Mouse (Mus musculus) lung, adult 2 months (tissue): ENCODE data around the gene Ntn1. TPM values are rescaled to one million over a fixed set of nuclear protein-coding genes. Genes with fewer than 3 reads are reported as not detected.

Experiments used
- DNase-seq: peaks from one replicate; pipeline ENCODE4 v3.0.0; 2022
- H3K4me1 ChIP-seq: fragments of 200-500 bp; 2 replicates; pipeline ENCODE4 v1.6.1; 2011; ENCODE audit warnings: low read length; ENCODE audit not compliant: control insufficient read depth, insufficient read depth
- H3K4me3 ChIP-seq: fragments of 200-500 bp; replicated peaks from 2 replicates; pipeline ENCODE3; 2011; ENCODE audit warnings: low read depth, mild to moderate bottlenecking, control low read depth, low read length; ENCODE audit errors: extremely low read depth
- CTCF ChIP-seq: fragments of 200-500 bp; IDR thresholded peaks from 2 replicates; pipeline ENCODE4 v1.5.1; 2011; ENCODE audit warnings: mild to moderate bottlenecking, low read length, control low read depth; ENCODE audit not compliant: insufficient read depth
- POLR2A ChIP-seq: fragments of 200-500 bp; IDR thresholded peaks from 2 replicates; pipeline ENCODE4 v1.6.1; 2011; ENCODE audit warnings: low read depth, mild to moderate bottlenecking, control low read depth, low read length, borderline replicate concordance; ENCODE audit errors: extremely low read depth
- whole genome bisulfite sequencing: fragments of 180-500 bp; shearing (Covaris S2); methylation state at CpG from one replicate; pipeline ENCODE4 v1.1.7; 2018; 5-methylcytosine and 5-hydroxymethylcytosine counted together
- polyA plus RNA-seq: library from polyadenylated mRNA; depleted of rRNA; stranded (reverse); fragments of >200 nt; gene quantifications from 2 replicates; pipeline ENCODE4 v1.2.3, GENCODE M21; 2012

Ntn1 gene
- polyA plus RNA-seq, 1 experiment = 58.8 TPM

DNA sequence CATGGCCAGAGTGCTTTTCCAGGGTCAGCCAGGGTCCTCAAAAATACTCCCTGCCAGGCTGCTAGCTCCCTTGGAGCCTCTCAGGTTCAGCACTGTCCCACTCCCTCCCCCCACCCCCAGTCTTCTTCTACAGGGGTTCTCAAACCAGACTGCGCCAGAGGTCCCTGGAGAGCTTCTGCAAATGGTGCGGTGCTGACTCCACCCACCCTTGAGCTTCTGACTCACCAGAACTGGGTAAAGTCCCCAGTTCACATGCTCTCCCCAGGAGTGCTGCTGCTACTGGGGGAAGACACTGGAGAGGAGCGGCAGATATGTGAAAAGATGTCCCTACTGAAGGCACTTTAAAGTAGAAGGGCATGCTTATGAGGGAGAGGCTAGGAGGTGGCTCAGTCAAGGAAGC lies 186.7 kb downstream of the Ntn1 start:
- TF ChIP-seq CTCF = no peak
- TF ChIP-seq POLR2A = no peak
- Histone ChIP-seq H3K4me3 (no peak overlapping the region), H3K4me1 (peaks cover 5% of the 10 kb centered on the region; the same call in 1 of the 2 replicates)
- 58% methylated on average over 3 of the region's 3 CpGs for WGBS
- no peak for DNase-seq

DNA sequence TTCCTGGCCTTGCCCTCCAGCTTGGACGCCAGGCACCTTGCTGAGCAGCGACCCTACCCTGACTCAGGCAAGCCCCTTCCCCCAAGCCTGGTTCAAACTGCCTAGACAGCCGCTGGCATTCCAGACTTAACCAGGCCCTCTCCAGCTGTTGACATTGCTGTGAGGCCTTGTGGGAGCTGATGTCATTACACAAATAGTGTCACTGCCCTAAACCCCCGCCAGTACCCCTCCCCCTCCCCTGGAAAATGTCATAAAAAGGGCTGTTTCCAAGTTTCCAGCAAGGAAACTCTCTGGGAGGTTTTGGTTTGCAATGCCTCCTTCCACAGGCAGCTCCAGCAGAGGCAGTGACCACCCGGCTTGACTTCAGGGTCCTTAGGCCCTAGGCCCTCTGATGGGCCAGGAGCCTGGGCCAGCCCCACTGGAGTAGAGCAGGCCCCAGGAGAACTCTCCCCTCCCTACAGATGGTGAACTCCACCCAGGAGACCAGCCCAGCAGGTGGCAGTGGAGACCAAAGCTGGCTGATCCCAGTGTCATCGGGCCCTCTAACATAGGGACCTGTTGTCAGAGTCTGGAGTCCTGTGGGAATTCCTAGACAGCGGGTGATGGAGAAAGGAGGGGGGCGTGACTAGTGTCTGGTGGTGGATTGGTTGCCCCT lies 188.6 kb downstream of the Ntn1 start:
- H3K4me3 ChIP-seq = no peak overlapping the region
- H3K4me1 ChIP-seq = peaks cover 5% of the 10 kb centered on the region
- TF ChIP-seq POLR2A (no peak), CTCF (peak; percentile 59)
- DNase-seq = no peak
- 41% methylated on average over 8 of the region's 8 CpGs for WGBS

DNA sequence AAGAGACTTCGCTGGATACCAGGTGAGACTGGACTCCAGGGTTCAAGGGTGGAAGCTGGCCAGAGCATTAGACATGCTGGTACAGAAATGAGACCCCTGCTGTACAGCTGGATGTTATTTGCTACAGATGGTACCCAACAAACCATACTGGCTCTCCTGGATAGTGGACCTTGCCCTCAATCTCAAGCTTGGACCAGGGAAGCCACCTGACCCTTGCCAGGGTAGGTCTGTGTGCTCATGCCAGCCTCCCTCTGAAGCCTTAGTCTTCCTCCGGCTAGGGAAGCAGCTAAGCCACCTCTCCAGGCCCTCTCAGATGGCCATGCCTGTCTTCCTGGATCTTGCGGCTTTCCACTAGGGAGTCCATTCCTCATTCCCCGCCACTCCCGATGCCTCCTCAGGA lies 189.9 kb downstream of the Ntn1 start:
- H3K4me3 ChIP-seq = no peak overlapping the region
- no peak for TF ChIP-seq POLR2A
- TF ChIP-seq CTCF = no peak
- DNase-seq = no peak
- WGBS = 97% methylated on average over 5 of the region's 5 CpGs
- peaks cover 7% of the 10 kb centered on the region for H3K4me1 ChIP-seq

DNA sequence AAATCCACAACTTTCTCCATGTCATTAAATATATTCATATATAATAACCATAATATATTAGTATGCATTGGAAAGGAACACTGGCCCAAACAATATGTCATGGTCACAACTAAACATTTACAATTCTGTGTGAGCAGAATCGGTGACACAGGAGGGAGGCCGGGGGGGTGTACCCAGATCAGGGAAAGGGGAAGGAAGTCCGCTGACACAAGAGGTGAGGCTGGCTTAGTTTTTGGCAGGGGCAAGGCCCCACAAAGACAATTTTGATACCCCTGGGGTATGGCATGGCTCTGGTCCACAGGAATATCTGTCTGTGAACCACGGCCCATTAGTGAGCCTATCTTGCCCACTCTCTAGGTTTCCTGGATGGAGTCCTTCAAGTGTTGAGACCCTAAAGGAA lies 191.1 kb downstream of the Ntn1 start:
- TF ChIP-seq POLR2A (no peak), CTCF (no peak)
- H3K4me3 ChIP-seq = no peak overlapping the region
- WGBS = 65% methylated on average over 4 of the region's 4 CpGs
- H3K4me1 ChIP-seq = peaks cover 5% of the 10 kb centered on the region
- no peak for DNase-seq

DNA sequence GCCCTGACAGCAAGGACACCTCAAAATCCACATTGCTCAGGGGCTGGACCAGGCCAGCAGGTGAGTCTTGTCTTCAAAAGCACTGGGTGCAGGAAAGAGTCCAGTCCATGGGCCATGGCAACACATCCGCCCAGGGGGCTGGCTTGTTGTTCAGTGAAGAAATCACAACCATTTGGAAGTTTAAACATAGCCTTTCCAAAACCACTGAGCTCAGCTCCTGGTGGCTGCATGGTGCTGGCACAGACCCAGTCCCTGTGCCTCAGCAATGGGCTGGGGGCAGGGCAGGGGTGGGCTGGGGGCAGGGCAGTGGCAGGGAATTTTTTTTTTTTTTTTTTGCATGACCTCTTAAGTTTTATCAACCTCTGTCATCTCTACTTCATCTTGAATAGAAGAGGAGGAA lies 192.0 kb downstream of the Ntn1 start:
- no peak for DNase-seq
- WGBS = 71% methylated on average over 1 of the region's 1 CpGs
- H3K4me1 ChIP-seq = peaks cover 5% of the 10 kb centered on the region
- H3K4me3 ChIP-seq = no peak overlapping the region
- TF ChIP-seq CTCF = no peak
- TF ChIP-seq POLR2A = no peak

DNA sequence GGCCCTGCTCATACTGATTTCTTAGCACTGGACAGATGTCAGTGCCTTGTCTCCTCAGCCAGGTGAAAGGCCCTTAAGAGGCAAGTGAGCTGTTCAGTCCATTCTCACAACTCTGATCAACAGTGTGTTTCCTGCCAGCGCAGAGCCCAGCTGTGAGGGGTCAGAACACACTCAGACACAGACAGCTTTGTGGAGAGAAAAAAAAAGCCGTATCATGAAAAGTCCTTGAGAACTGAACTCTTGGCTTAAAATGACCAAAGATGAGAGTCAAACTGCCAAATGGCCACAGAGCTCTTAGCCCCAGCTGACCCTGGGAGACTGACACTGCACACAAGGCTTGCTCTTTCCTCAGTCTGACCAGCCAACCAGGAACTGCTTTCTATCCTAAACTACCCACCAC lies 192.6 kb downstream of the Ntn1 start:
- no peak for DNase-seq
- H3K4me3 ChIP-seq = no peak overlapping the region
- peaks cover 5% of the 10 kb centered on the region for H3K4me1 ChIP-seq
- TF ChIP-seq POLR2A (no peak), CTCF (no peak)
- WGBS = 66% methylated on average over 2 of the region's 2 CpGs

DNA sequence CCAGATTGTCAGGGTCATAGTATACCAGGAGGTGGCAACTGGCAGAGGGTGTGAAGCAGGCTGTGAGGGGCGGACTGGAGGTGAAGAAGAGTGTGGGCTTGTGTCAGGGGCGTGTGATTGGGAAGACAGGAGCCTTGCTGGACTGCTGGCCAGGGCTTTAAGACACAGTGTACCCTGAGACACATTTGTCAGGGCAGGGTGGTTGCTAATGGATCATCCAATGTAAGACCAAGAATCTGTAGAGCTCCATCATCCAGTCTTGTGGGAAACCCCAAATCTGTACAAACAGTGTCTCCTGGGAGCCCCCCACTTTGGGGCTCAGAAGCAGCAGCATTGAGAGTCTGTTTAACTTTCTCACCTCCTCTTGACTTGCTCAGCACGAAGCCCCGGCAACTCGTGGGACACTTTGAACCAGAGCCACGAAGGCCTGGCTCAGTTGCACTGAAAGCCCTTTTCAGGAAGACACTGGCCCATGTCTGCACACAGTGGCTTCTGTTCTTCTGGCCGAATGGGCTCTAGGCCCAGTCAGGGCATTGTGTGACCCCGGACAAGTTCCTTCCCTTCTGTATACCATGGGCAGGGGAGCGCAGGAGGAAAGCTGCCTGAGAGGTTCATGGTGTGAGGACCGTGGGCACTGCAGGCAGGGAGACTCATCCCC lies 194.9 kb downstream of the Ntn1 start:
- WGBS = 62% methylated on average over 10 of the region's 10 CpGs
- TF ChIP-seq POLR2A (no peak), CTCF (no peak)
- H3K4me1 ChIP-seq = peaks cover 2% of the 10 kb centered on the region; the same call in 1 of the 2 replicates
- no peak for DNase-seq
- no peak overlapping the region for H3K4me3 ChIP-seq

DNA sequence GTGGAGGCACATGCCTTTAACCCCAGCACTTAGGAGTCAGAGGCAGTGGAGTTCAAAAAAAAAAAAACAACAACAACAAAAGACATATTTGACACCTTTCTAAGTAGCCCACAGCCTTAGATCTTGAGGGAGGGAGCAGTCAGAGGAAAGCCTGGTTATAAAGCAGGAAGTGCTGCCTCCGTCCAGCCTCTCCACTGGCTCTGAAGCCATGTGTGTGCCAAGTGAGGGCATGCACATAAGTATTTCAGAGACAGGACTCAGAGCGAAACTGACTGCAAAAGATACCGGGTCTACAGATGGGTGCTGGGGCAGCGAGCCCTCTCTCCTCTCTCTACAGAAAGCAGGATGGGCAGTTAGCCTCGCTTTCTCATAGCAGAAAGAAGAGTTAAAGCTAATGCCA lies 196.2 kb downstream of the Ntn1 start:
- 67% methylated on average over 5 of the region's 5 CpGs for WGBS
- Histone ChIP-seq H3K4me3 (no peak overlapping the region), H3K4me1 (peaks cover 9% of the 10 kb centered on the region)
- TF ChIP-seq CTCF = no peak
- TF ChIP-seq POLR2A = no peak
- DNase-seq = no peak

DNA sequence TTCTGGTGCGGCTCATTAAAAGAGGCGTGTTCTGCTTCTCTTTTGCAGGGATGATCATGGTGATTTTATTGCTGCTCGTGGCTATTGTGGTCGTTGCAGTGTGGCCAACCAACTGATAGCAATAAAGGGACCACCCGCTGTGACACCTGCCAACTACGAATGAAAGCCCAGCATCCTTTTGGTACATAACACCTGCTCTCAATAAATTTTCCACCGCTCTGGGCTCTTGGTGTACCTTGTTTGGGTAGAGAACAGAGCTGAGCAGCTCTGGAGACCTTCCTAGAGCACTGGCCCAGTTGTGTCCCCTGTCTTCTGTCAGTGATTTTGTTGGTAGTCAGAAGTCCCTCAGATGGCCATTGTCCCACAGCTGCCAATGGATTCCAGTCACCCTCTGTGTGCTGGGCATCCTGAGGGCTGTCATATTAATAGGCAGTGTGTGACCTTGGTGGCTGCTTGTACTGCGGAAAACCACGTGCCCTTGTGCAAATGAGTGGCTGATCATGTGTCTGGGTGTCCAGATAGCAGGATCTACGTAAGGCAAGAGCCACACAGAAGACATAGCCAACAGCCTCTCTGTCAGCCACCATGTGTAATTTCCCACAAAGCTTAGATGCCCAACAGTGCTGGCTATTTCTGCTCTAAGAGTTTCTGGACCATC lies 196.8 kb downstream of the Ntn1 start:
- no peak for DNase-seq
- whole genome bisulfite sequencing = 83% methylated on average over 10 of the region's 10 CpGs

DNA sequence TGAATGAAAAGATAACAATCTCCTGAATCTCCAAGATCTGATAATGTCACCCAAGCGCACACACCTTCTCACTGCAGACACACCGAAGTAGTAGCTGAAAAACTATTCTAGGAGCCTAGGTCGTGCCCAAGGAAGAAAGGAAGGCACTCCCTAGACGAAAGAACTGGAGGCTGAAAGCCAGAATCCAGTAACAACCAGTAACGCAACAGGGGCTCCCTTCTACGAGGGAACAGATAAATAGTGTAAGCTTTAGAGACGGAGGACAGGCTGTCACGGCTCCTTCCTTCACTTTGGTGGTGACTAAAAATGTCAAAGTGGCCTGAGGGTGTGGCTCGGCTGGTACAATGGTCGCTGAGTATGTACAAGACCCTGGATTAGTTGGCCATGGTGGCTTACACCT lies 198.1 kb downstream of the Ntn1 start:
- Histone ChIP-seq H3K4me1 (peaks cover 9% of the 10 kb centered on the region), H3K4me3 (no peak overlapping the region)
- no peak for TF ChIP-seq CTCF
- TF ChIP-seq POLR2A = no peak
- WGBS = 77% methylated on average over 10 of the region's 10 CpGs
- no peak for DNase-seq

More for the DNA sequence above, 196.8 kb downstream of the Ntn1 start:
- no peak for TF ChIP-seq POLR2A
- H3K4me3 ChIP-seq = no peak overlapping the region
- peaks cover 9% of the 10 kb centered on the region for H3K4me1 ChIP-seq
